Mouse (Mus musculus) cerebellum, adult 2 months (tissue): ENCODE measurements around the gene Pramef17.
"Not testable (repeated sequence)": the region's sequence is repeated elsewhere in the genome, so short reads cannot be mapped to it uniquely, and the experiment has no call there.

ENCODE experiments used
- CTCF ChIP-seq: fragments of 200-500 bp; IDR thresholded peaks from 2 replicates; pipeline ENCODE4 v1.5.1; 2011; ENCODE audit warnings: low read depth, mild to moderate bottlenecking, control low read depth, low read length, moderate library complexity, borderline replicate concordance; ENCODE audit not compliant: insufficient read depth
- POLR2A ChIP-seq: fragments of 200-500 bp; IDR thresholded peaks from 2 replicates; pipeline ENCODE4 v1.6.1; 2011; ENCODE audit warnings: low read length, control low read depth, borderline replicate concordance; ENCODE audit not compliant: insufficient read depth

DNA sequence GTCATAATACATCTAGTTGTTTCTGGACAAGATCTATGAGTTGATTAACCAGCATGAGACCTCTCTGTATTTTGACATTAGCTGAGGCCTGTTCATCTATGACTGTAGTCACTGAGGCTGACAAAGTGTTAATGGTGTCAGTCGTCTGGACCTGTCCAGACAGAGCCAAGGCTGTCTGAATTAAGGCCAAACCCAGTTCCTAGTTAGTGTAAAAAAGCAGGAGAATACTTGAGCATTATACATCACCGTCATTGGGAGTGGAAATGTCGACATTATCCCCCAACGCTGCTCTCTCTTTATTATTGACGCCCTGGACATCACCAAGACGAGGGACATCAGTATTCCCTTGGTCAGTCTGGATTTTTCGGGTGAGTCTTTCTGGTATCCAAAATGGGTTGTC is 9.0 kb downstream of the Pramef17 start:
- TF ChIP-seq CTCF, POLR2A: not testable (repeated sequence)
